In the genomic region with DNA sequence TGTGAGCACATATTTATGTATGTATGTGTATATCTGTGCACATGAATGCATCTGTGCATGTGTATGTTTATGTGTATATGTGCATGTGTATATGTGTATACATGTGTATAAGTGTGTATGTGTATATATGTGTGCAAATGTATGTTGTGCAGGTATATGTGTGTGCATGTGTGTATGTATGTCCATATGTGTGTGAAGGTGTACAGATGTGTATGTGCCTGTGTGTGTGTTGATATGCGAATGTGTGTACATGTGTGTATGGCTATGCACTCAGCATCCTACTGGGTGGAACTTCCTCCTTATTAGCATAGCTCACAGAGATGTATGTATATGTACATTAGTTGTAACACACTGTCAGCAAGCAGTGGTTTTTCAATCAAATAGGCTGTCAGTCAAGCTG, we compare ENCODE assay signal across 23 mouse cellular contexts.
DNase-seq lines count a peak whose midpoint lies in the region; ATAC-seq lines count a peak whose summit lies in the region.
"Had no signal": no experiment of that assay in that cellular context is flagged by ENCODE, and none has a peak within 500 bp of the region (broad histone marks: within the 10 kb centered on the region; RNA-seq: fewer than 3 reads in every experiment).

No protein-coding gene starts in this region.

- WGBS in heart, embryonic 11.5 days (ENCODE audit: insufficient replicate concordance): 88% methylated on average over 1 of the region's 1 CpGs
- 96% methylated on average over 1 of the region's 1 CpGs for WGBS in midbrain, embryonic 13.5 days
- WGBS in midbrain, embryonic 11.5 days: 97% methylated on average over 1 of the region's 1 CpGs
- 97% methylated on average over 1 of the region's 1 CpGs for WGBS in embryonic facial prominence, embryonic 12.5 days
- 100% methylated on average over 1 of the region's 1 CpGs for WGBS in midbrain, embryonic 14.5 days

- no peak overlapping the region for H3K4me2 ChIP-seq in heart, embryonic 11.5 days
- no peak overlapping the region for H3K4me2 ChIP-seq in midbrain, embryonic 13.5 days (replicated peaks)
- H3K4me2 ChIP-seq in midbrain, embryonic 11.5 days: no peak overlapping the region
- H3K4me2 ChIP-seq in embryonic facial prominence, embryonic 12.5 days (replicated peaks): no peak overlapping the region
- no peak overlapping the region for H3K4me2 ChIP-seq in midbrain, embryonic 14.5 days (ENCODE audit: low read length)
- H3K4me2 ChIP-seq: embryonic facial prominence, embryonic 13.5 days; forebrain, embryonic 13.5 days; liver, embryonic 12.5 days had no signal

- 0 out of 2 replicates have a peak overlapping the region, but pooled peaks have one; percentile 64 for H3K27ac ChIP-seq in heart, embryonic 11.5 days (ENCODE audit: low read depth, low read length)
- no peak overlapping the region for H3K27ac ChIP-seq in midbrain, embryonic 13.5 days
- H3K27ac ChIP-seq in midbrain, embryonic 11.5 days (ENCODE audit: low read depth, low read length): no peak overlapping the region
- no peak overlapping the region for H3K27ac ChIP-seq in embryonic facial prominence, embryonic 12.5 days
- 0 out of 2 replicates have a peak overlapping the region, but pooled peaks have one; percentile 55 for H3K27ac ChIP-seq in midbrain, embryonic 14.5 days (replicated peaks; ENCODE audit: low read depth, low read length)
- H3K27ac ChIP-seq: embryonic facial prominence, embryonic 13.5 days; forebrain, embryonic 13.5 days; left cerebral cortex, adult 2 months; liver, embryonic 12.5 days had no signal

- DNase-seq in heart, adult 18-20 months: no peak
- no peak for DNase-seq in midbrain, embryonic 11.5 days (ENCODE audit: low spot score, missing footprints)
- no peak for DNase-seq in midbrain, embryonic 14.5 days
- no peak for DNase-seq in layer of hippocampus, adult 11-12 months (ENCODE audit: low spot score)
- DNase-seq: adrenal gland, postnatal 25 days; gastrocnemius, postnatal 14 days; heart, postnatal 36 days; kidney, adult 11 months; kidney, postnatal 14 days; left cerebral cortex, postnatal 4 days; liver, postnatal 0 days; lung, postnatal 36 days had no signal

- no peaks in the 10 kb centered on the region for H3K36me3 ChIP-seq in heart, embryonic 11.5 days (ENCODE audit: control insufficient read depth, insufficient read depth, low read length)
- H3K36me3 ChIP-seq in midbrain, embryonic 13.5 days: no peaks in the 10 kb centered on the region
- no peaks in the 10 kb centered on the region for H3K36me3 ChIP-seq in midbrain, embryonic 11.5 days (ENCODE audit: control insufficient read depth, insufficient read depth, low read length)
- H3K36me3 ChIP-seq in embryonic facial prominence, embryonic 12.5 days: no peaks in the 10 kb centered on the region
- H3K36me3 ChIP-seq in midbrain, embryonic 14.5 days (ENCODE audit: control insufficient read depth, insufficient read depth, low read length): no peaks in the 10 kb centered on the region
- H3K36me3 ChIP-seq: embryonic facial prominence, embryonic 13.5 days; heart, embryonic 10.5 days; liver, embryonic 12.5 days had no signal

- H3K9me3 ChIP-seq in heart, embryonic 11.5 days (replicated peaks; ENCODE audit: control insufficient read depth, low read length): no peaks in the 10 kb centered on the region
- H3K9me3 ChIP-seq in midbrain, embryonic 13.5 days: no peaks in the 10 kb centered on the region
- H3K9me3 ChIP-seq in midbrain, embryonic 11.5 days (ENCODE audit: control insufficient read depth, low read length): no peaks in the 10 kb centered on the region
- no peaks in the 10 kb centered on the region for H3K9me3 ChIP-seq in embryonic facial prominence, embryonic 12.5 days
- no peaks in the 10 kb centered on the region for H3K9me3 ChIP-seq in midbrain, embryonic 14.5 days (ENCODE audit: control insufficient read depth, low read length)
- H3K9me3 ChIP-seq: embryonic facial prominence, embryonic 13.5 days; forebrain, embryonic 13.5 days; heart, embryonic 10.5 days; liver, embryonic 12.5 days had no signal

- no peak for ATAC-seq in heart, embryonic 11.5 days (replicated peaks; ENCODE audit: insufficient number of reproducible peaks, low FRiP score, low TSS enrichment)
- peak; percentile 41; the same call in 1 of the 2 replicates for ATAC-seq in midbrain, embryonic 13.5 days
- no peak for ATAC-seq in midbrain, embryonic 11.5 days (ENCODE audit: low FRiP score)
- ATAC-seq in embryonic facial prominence, embryonic 12.5 days (ENCODE audit: insufficient number of reproducible peaks, insufficient read depth, low FRiP score, low TSS enrichment): peak; percentile 77; the same call in 1 of the 2 replicates
- ATAC-seq in midbrain, embryonic 14.5 days (ENCODE audit: low FRiP score, low TSS enrichment): 0 out of 2 replicates have a peak, but pooled peaks have one; percentile 46
- no peak for ATAC-seq in cerebellum, adult (ENCODE audit: insufficient number of reproducible peaks, low FRiP score, low TSS enrichment)
- ATAC-seq: CD4-positive, CD25-positive, alpha-beta regulatory T cell, adult 4 months; inflammation-experienced regulatory T-cells, adult 6 months; liver, embryonic 12.5 days; liver, postnatal 0 days had no signal

- peaks cover 11% of the 10 kb centered on the region; the same call in 1 of the 2 replicates for H3K4me1 ChIP-seq in heart, embryonic 11.5 days (ENCODE audit: control insufficient read depth, insufficient read depth, low read length)
- H3K4me1 ChIP-seq in midbrain, embryonic 13.5 days (replicated peaks): peaks cover 8% of the 10 kb centered on the region; the same call in 1 of the 2 replicates
- peaks cover 2% of the 10 kb centered on the region; the same call in 1 of the 2 replicates for H3K4me1 ChIP-seq in midbrain, embryonic 11.5 days (ENCODE audit: control insufficient read depth, insufficient read depth, low read length)
- peaks cover 8% of the 10 kb centered on the region for H3K4me1 ChIP-seq in embryonic facial prominence, embryonic 12.5 days
- H3K4me1 ChIP-seq in midbrain, embryonic 14.5 days (ENCODE audit: control insufficient read depth, insufficient read depth, low read length): 0 out of 2 replicates have a peak, but pooled peaks cover 5% of the 10 kb centered on the region
- H3K4me1 ChIP-seq: liver, embryonic 12.5 days had no signal

- H3K27me3 ChIP-seq in heart, embryonic 11.5 days (ENCODE audit: control insufficient read depth, insufficient read depth, low read length): no peaks in the 10 kb centered on the region
- H3K27me3 ChIP-seq in midbrain, embryonic 13.5 days: no peaks in the 10 kb centered on the region
- H3K27me3 ChIP-seq in midbrain, embryonic 11.5 days (ENCODE audit: control insufficient read depth, insufficient read depth, low read length): no peaks in the 10 kb centered on the region
- no peaks in the 10 kb centered on the region for H3K27me3 ChIP-seq in embryonic facial prominence, embryonic 12.5 days
- no peaks in the 10 kb centered on the region for H3K27me3 ChIP-seq in midbrain, embryonic 14.5 days (ENCODE audit: control insufficient read depth, insufficient read depth, low read length)
- H3K27me3 ChIP-seq: embryonic facial prominence, embryonic 13.5 days; forebrain, embryonic 13.5 days; liver, embryonic 12.5 days had no signal

- no peak overlapping the region for H3K9ac ChIP-seq in heart, embryonic 11.5 days (ENCODE audit: low read depth, low read length)
- no peak overlapping the region for H3K9ac ChIP-seq in midbrain, embryonic 13.5 days (replicated peaks)
- H3K9ac ChIP-seq in midbrain, embryonic 11.5 days (ENCODE audit: low read length): no peak overlapping the region
- no peak overlapping the region for H3K9ac ChIP-seq in embryonic facial prominence, embryonic 12.5 days
- no peak overlapping the region for H3K9ac ChIP-seq in midbrain, embryonic 14.5 days (replicated peaks; ENCODE audit: low read length)
- H3K9ac ChIP-seq: embryonic facial prominence, embryonic 13.5 days; forebrain, embryonic 13.5 days; liver, embryonic 12.5 days; liver, postnatal 0 days had no signal

- no peak overlapping the region for H3K4me3 ChIP-seq in heart, embryonic 11.5 days (ENCODE audit: low read depth, low read length)
- no peak overlapping the region for H3K4me3 ChIP-seq in midbrain, embryonic 13.5 days (replicated peaks)
- no peak overlapping the region for H3K4me3 ChIP-seq in midbrain, embryonic 11.5 days (ENCODE audit: low read depth, low read length)
- no peak overlapping the region for H3K4me3 ChIP-seq in embryonic facial prominence, embryonic 12.5 days
- no peak overlapping the region for H3K4me3 ChIP-seq in midbrain, embryonic 14.5 days (replicated peaks; ENCODE audit: low read depth, low read length)
- H3K4me3 ChIP-seq: embryonic facial prominence, embryonic 13.5 days; forebrain, embryonic 13.5 days; heart, embryonic 10.5 days; left cerebral cortex, adult 2 months; liver, embryonic 12.5 days had no signal

Comparison
In these comparisons a context has a peak if more than half of its experiments do, and no peak if none do; other contexts are left out.
1. ATAC-seq: peak in midbrain, embryonic 13.5 days (single experiment), embryonic facial prominence, embryonic 12.5 days (single experiment) and midbrain, embryonic 14.5 days (single experiment); none in heart, embryonic 11.5 days (single experiment), midbrain, embryonic 11.5 days (single experiment) and cerebellum, adult (single experiment).
2. H3K27ac ChIP-seq: peak in heart, embryonic 11.5 days (single experiment) and midbrain, embryonic 14.5 days (single experiment); none in midbrain, embryonic 13.5 days (single experiment), midbrain, embryonic 11.5 days (single experiment) and embryonic facial prominence, embryonic 12.5 days (single experiment).